Mouse (Mus musculus) embryonic fibroblast, embryonic 13.5 days (primary cell): ENCODE results near the gene Tulp3.

Experiments used
- CTCF ChIP-seq: IDR thresholded peaks from 2 replicates; pipeline ENCODE4 v1.5.1; 2011; ENCODE audit warnings: mild to moderate bottlenecking, control low read depth, low read length, moderate library complexity, borderline replicate concordance; ENCODE audit not compliant: insufficient read depth
- POLR2A ChIP-seq: IDR thresholded peaks from 2 replicates; pipeline ENCODE4 v1.6.1; 2011; ENCODE audit warnings: low read depth, mild to moderate bottlenecking, control low read depth, low read length, moderate library complexity

DNA sequence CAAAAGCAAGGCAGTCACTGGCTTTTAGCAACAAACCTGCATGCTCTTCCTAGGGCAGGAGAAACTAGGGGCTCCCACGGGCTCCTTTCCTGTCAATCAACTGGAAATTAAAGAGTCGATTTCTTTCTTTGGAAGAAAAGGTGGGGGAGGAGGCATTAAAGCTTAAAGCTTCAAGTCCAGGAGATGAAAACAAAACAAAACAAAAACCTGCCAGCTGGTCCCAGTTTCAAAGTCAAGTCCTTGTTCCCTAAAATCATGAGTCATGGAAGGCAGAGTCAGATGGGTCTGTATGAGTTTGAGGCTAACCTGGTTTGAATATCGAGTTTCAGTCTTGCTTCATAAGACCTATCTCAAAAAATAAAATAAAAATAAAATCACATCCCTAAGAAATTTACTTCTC, 1.5 kb downstream of the Tulp3 start:
- TF ChIP-seq POLR2A: no peak
- TF ChIP-seq CTCF: no peak
